ENCODE assay signal across 16 mouse cellular contexts in genomic region chr16:97066856-97067255, GRCm38 (mm10).
DNase-seq lines count a peak whose midpoint lies in the region; ATAC-seq lines count a peak whose summit lies in the region.
"Had no signal": no experiment of that assay in that cellular context is flagged by ENCODE, and none has a peak within 500 bp of the region (broad histone marks: within the 10 kb centered on the region; RNA-seq: fewer than 3 reads in every experiment).

No protein-coding gene starts in this region.

- H3K9ac ChIP-seq in heart, embryonic 11.5 days (ENCODE audit: low read depth, low read length), result no peak overlapping the region
- H3K9ac ChIP-seq: embryonic facial prominence, embryonic 15.5 days; liver, embryonic 13.5 days had no signal

- H3K4me3 ChIP-seq in heart, embryonic 11.5 days (ENCODE audit: low read depth, low read length), result no peak overlapping the region
- H3K4me3 ChIP-seq: embryonic facial prominence, embryonic 15.5 days; layer of hippocampus, adult 2 months; liver, embryonic 13.5 days had no signal

- no peak overlapping the region for H3K27ac ChIP-seq in heart, embryonic 11.5 days (ENCODE audit: low read depth, low read length)
- H3K27ac ChIP-seq: embryonic facial prominence, embryonic 15.5 days; layer of hippocampus, adult 2 months; liver, embryonic 13.5 days had no signal

- DNase-seq in cerebellum, adult 18-20 months, result peak; percentile 5 to 6
- no peak for DNase-seq in cerebellum, adult 8-10 months
- peak; percentile 32 to 53 for DNase-seq in heart, adult 18-20 months
- peak; percentile 50 to 61 for DNase-seq in heart, postnatal 10 days
- DNase-seq in retina, postnatal 7 days (ENCODE audit: low read depth, low spot score), result peak; percentile 4
- no peak for DNase-seq in urinary bladder, postnatal 10 days (ENCODE audit: low spot score)
- DNase-seq in T-cell, adult 2 months (ENCODE audit: low spot score), result no peak
- DNase-seq: adrenal gland, postnatal 10 days; liver, embryonic 13.5 days; lung, postnatal 10 days; thymus, postnatal 25 days had no signal

- no peaks in the 10 kb centered on the region for H3K27me3 ChIP-seq in heart, embryonic 11.5 days (ENCODE audit: control insufficient read depth, insufficient read depth, low read length)
- H3K27me3 ChIP-seq: embryonic facial prominence, embryonic 15.5 days; liver, embryonic 13.5 days had no signal

- intact Hi-C loops in heart, postnatal 10 days (cut with DNase I), result no loop called here

- H3K4me1 ChIP-seq in heart, embryonic 11.5 days (ENCODE audit: control insufficient read depth, insufficient read depth, low read length), result no peaks in the 10 kb centered on the region
- H3K4me1 ChIP-seq: embryonic facial prominence, embryonic 15.5 days; liver, embryonic 13.5 days had no signal

- no peaks in the 10 kb centered on the region for H3K9me3 ChIP-seq in heart, embryonic 11.5 days (replicated peaks; ENCODE audit: control insufficient read depth, low read length)
- H3K9me3 ChIP-seq: embryonic facial prominence, embryonic 15.5 days; liver, embryonic 13.5 days had no signal

- no peak overlapping the region for H3K4me2 ChIP-seq in heart, embryonic 11.5 days
- H3K4me2 ChIP-seq: embryonic facial prominence, embryonic 15.5 days; liver, embryonic 13.5 days had no signal

- no peak for ATAC-seq in heart, embryonic 11.5 days (replicated peaks; ENCODE audit: insufficient number of reproducible peaks, low FRiP score, low TSS enrichment)
- ATAC-seq: forebrain, embryonic 14.5 days; inflammation-experienced regulatory T-cells, adult 6 months had no signal

- H3K36me3 ChIP-seq in heart, embryonic 11.5 days (ENCODE audit: control insufficient read depth, insufficient read depth, low read length), result no peaks in the 10 kb centered on the region
- H3K36me3 ChIP-seq: embryonic facial prominence, embryonic 15.5 days; liver, embryonic 13.5 days had no signal

- 49% methylated on average over 4 of the region's 4 CpGs for WGBS in heart, embryonic 11.5 days (ENCODE audit: insufficient replicate concordance)

Comparison
In these comparisons a context has a peak if more than half of its experiments do, and no peak if none do; other contexts are left out.
1. DNase-seq: peak in cerebellum, adult 18-20 months (2 of 2), heart, adult 18-20 months (2 of 2), heart, postnatal 10 days (2 of 2) and retina, postnatal 7 days (single experiment); none in cerebellum, adult 8-10 months (single experiment), urinary bladder, postnatal 10 days (single experiment) and T-cell, adult 2 months (single experiment).